Mouse (Mus musculus): ENCODE data around the gene Gabrb3.

GRCm38 (mm10) chr7:57813716-57814115 is 394.2 kb downstream of the Gabrb3 start:
- TF ChIP-seq POLR2A (IDR thresholded peaks at IDR 0.05; ENCODE audit: low read depth, low read length), result no peak
- no peak for TF ChIP-seq CTCF (conservative IDR thresholded peaks at IDR 0.05; ENCODE audit: insufficient read depth, insufficient read length, low read depth, low read length)

Data from kidney, adult 2 months (tissue).